Mouse (Mus musculus): ENCODE data around the gene Vps26a. TPM values are rescaled to one million over a fixed set of nuclear protein-coding genes. Genes with fewer than 3 reads are reported as not detected.
A peak's percentile ranks its signal among the peaks of the same experiment; 100 is the strongest.

Gene Vps26a
- total RNA-seq, 2 experiments from 2014 or later, result 24.7 to 25.6 TPM

DNA sequence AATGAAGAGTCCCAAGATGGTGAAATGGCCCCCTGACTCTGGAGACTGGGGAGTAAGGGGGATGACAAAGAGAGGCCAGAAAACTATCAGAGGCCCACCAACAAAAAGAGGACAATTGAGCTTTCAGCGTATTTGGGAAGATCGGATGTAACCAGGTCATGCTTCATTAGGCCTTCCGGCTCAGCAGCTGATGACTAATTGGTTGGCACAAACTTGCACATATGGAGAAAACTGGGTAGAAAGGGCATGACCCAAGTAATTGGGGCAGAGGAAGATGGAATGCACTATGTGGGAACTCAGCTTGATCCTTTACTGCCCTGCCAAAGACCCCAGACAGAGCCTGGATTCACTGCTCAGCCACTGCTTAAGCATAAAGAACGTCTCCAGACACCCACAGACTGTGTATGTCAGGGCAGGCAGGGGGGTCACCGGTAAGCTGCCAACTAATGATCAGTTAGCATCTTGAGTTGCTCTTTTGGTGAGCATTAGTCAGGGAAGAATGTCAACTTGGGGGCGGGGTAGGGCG lies 67.7 kb downstream of the Vps26a start:
- DNase-seq, result no peak

DNA sequence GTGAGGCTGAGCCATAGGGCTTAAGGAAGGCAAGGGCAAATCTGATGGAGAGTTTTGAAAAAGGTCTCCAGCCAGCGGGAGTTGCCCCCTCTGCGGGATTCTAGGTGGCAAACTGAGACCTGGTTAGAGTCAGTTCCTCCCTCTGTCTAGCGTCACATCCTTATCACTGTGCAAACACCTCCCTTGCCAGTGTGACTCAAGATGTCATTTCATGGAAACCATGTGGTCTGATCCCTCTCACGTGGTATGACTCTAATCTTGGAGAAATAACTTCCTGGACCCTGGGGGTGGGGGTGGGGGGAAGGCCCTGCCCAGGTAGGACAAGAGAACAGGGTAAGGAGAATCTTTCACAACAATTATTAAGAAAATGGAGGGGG lies 73.0 kb downstream of the Vps26a start:
- no peak for DNase-seq

DNA sequence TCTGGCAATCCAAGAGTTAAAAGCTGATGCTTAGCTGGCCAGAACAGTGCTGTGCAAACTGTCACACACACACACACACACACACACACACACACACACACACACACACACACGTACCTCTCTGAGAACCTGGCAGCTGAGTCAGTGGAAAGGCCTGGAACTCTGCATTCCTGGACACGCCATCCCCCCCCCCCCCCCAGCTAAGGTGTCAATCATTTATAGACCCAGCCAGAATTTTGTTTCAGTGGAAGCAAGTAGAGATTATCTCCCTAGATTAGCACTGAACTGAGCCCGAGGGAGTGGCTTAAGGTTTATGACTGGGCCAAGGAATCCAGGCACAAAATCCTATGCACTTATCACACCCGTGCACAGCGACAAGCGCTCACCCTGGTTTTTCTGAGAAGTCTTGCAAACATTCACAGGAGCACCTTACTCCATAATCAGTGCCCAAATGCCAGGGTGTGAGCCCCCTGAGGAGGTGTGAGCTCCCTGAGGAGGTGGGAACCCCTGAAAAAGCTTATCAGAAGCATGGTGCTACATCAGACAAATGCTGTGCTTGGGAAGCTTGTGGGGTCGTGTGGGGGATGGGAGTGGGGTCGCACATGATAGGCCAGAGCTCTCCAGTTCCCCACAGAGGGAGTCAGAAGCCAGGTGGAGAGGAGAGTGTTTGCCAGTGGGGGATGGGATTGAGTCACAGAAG lies 73.5 kb downstream of the Vps26a start:
- DNase-seq, result no peak

DNA sequence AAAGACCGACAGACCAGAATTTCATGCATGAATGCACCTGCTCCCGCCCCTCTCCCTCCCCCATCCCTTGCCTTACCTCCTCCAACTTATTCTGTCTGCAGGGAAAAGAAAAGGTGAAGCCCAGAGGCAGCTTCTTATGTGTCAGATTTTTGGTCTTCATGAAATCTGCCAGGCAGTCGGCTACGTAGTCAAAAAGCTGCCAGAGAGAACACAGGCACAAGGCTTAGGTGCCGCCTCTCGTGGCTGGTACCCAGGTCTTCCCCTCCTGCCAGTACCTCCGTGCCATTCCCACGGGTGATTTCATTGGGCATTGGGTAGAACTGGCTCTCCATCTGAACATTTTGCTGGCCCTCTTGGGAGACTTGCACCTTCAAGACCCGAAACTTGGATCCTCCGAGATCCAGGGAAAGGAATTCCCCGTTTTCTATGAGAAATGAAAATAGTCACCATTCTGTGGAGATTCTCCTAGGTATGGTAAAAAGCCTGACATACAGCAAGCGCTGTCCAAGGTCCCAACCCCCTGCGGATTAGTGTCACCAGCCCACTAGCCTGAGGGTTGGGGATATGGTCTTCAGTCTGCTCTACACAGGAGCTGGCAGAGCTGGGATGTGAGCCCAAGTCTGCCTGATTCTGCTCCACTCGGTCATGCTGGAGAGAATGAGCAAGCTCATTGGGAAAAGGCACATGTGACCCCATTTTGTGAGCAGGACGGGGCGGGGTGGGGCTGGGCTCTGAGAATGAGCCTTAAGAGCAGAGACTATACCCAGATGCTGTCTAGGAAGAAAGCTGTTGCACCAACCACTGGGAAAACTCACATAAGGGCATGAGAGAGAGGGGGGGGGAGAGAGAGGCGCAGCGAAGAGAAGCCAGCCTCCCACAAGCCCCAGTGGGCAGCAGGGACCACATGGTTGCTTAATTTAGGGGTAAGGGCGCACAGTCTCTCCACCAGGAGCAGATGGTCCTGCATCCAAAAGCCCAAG lies 74.9 kb downstream of the Vps26a start:
- DNase-seq, result no peak

DNA sequence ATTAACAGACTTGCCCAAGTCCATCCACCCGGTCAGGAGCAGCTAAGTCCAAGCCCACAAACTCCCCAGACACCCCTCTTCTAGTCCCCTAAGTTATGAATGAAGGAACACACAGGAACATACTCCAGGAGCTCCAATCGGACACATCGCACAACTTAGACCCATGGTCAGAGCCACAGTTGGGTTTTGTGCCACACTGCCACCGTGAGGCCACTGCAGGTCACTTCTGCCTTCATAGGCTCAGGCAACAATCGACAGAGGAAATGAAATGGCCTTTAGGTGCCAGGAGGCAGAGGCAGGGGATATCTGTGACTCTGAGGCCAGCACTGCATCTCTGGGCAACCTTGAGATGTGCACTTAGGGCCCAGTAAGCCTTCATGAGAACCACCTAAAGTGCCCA lies 75.7 kb downstream of the Vps26a start:
- peak; percentile 27 for DNase-seq

Other genes starting within 250 kb of the Vps26a start
- not detected for gene Tacr2, start 234.4 kb downstream of the Vps26a start, total RNA-seq (2021)
- gene Hk1, start 106.9 kb downstream of the Vps26a start, total RNA-seq (2021), result 1 to 10 TPM; 7.1 to 8.5 TPM
- gene Hkdc1, start 64.3 kb downstream of the Vps26a start, total RNA-seq (2021), result under 1 TPM in 1 of 2 experiments, not detected in 1; 0.08 TPM
- gene 4930507D05Rik, start 37.3 kb downstream of the Vps26a start, total RNA-seq (2021), result not detected
- 10 to 100 TPM; 15.3 to 20.1 TPM for gene Supv3l1, start 37.1 kb downstream of the Vps26a start, total RNA-seq (2021)
- 10 to 100 TPM; 13.0 to 14.3 TPM for gene Srgn, start 40.6 kb upstream of the Vps26a start, total RNA-seq (2021)
- 10 to 100 TPM; 22.5 to 26.7 TPM for gene Kif1bp, start 91.7 kb upstream of the Vps26a start, total RNA-seq (2021)
- gene Ddx21, start 115.5 kb upstream of the Vps26a start, total RNA-seq (2021), result 10 to 100 TPM; 24.8 to 28.4 TPM
- 10 to 100 TPM; 39.1 to 42.2 TPM for gene Ddx50, start 164.4 kb upstream of the Vps26a start, total RNA-seq (2021)
- gene Stox1, start 239.3 kb upstream of the Vps26a start, total RNA-seq (2021), result under 1 TPM; 0.31 to 0.43 TPM